Mouse (Mus musculus) right cerebral cortex, postnatal 4 days (tissue): Measurements from ENCODE around the gene Sipa1l1.
A peak's percentile ranks its signal among the peaks of the same experiment; 100 is the strongest.

ENCODE experiments used
- DNase-seq: peaks from one replicate; pipeline ENCODE4 v3.0.0-alpha.2; 2022

Sipa1l1 gene

DNA sequence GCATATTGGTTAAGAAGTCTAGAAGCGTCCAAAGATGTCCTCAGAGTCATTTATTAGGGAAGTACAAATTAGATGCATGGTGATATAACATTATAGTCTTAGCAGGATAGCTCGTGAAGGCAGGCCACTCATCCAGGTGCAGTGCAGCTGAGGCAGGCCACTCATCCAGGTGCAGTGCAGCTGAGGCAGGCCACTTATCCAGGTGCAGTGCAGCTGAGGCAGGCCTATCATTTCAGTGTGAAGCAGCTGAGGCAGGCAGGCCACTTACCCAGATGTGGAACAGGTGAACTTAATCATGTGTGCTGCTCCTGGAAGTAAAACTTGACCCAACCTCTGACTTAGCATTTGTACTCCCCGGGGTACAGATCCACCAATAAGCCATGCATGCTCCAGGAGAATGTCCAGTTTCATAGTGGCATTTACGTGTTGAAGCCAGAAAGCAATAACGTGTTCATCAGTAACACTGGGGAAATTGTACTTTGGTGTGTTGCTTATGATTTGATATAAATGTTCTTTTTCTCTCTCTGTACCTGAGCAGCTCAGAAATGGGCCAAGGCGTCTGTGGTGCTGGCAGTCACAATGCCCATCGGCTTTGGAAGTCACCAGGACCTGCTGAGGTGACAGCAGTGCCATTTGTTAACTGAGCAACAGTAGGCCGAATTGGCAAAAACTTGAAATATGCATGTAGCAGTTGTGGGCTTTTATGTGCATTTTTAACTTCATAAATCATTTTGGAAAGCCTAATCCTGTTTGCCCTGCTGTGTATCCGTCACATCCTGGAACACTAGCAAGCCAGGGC is 129.7 kb downstream of the Sipa1l1 start:
- DNase-seq = no peak

- DNase-seq = no peak
Observed at GRCm38 (mm10) chr12:82304140-82304539, 135.0 kb downstream of the Sipa1l1 start.

DNA sequence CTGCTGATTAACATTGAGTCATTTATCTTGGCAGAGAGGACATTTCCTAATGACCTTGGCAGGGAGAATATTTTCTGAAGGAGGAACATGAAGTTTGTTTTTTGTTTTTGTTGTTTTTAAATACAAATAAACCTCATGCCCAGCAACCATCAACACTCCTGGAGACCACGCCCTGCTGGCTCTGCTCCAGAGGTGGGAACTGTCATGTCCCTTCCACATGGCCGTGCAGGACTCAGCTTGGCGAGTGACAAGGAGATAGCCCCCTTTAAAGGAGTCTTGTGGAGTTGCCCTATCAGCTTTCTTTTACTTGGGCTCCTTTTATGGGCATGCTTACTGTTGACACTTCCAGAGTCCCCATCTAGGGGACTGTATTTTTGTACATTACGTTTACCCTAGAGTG is 136.9 kb downstream of the Sipa1l1 start:
- no peak for DNase-seq

- no peak for DNase-seq
Observed at GRCm38 (mm10) chr12:82311593-82311992, 142.5 kb downstream of the Sipa1l1 start.

DNA sequence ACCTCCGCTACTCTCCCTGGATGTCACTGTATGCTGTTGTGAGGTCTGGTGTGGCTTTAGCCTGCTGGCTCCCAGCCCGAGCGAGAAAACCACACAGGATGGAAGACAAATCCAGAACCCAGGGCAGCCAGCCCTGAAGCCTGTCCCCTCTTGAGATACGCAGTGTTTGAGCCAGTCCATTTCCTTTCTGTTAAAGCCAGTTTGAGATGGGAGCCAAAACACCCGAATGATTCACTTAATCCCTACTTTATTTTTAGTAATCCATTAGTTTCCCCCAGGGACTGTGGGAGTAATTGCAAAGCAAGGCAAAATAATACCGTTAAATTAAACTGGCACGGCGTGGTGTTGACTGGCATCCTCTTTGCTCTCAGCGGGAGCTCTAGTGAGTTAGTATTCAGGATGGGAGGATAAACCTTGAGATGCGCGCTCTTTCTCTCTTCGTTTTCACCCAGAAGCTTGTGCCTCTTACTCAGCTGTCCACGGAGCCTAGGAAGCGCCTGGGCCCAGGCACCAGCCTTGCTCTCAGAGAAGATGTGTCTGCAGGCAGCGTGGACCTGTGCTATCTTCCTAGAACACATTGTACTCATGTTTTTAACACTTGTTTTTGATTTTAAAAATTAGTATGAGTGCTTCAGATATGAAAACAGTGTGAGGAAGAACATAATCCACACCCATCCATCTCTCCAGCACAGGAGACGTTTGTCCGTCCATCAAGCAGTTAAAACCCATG is 143.1 kb downstream of the Sipa1l1 start:
- DNase-seq = peak; percentile 22

GRCm38 (mm10) chr12:82313091-82313490 is 144.0 kb downstream of the Sipa1l1 start:
- no peak for DNase-seq

- no peak for DNase-seq
Observed at GRCm38 (mm10) chr12:82319436-82320131, 150.5 kb downstream of the Sipa1l1 start.

DNA sequence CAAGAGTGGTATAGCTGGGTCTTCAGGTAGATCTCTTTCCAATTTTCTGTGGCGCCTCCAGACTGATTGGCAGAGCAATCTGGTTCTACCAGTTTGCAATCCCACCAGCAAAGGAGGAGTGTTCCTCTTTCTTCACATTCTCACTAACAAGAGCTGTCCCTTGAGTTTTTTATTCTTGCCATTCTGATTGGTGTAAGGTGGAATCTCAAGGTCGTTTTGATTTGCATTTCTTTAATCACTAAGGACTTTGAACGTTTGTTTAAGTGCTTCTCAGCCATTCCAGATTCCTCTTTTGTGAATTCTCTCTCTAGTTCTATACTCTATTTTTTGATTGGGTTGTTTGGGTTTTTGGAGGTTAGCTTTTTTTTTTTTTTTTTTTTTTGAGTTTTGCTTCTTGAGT is 151.1 kb downstream of the Sipa1l1 start:
- DNase-seq = no peak

DNA sequence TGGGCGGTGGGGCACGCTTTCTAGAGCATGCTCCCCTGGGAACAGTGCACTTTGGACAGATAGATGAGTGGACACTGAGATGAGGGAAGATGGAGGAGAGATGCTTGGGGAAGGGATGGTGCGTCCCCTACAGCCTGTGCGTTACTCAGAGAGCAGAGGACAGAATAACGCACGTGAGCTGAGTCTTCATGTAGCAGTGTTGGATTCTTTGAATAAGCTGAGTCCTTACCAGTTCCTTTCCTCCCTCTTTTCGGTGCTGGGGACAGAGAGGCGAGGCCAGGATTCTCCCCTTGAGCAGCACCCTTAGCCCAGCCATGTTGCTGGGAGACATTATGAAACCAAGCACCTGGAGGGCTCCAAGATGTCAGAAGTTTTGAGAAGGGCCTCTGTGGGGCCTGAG is 152.3 kb downstream of the Sipa1l1 start:
- no peak for DNase-seq

DNA sequence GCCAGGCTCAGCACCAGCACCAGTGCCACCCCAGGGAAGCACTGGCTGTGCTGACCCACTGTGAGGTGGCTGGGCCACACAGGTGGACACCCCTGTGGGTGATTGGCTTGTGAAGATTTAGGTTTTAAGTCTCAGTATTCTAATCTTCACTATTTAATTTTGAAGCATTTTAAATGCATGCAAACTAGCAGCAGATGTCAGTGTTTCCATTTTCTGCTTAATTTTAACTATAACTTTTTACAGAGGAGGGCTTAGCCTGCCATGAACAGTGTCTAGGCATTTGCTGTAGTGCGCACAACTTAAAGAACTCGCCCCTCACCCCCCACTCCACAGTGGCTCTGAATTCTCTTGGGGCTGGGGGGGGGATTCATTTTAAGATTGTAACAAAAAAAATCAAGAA is 152.7 kb downstream of the Sipa1l1 start:
- no peak for DNase-seq

DNA sequence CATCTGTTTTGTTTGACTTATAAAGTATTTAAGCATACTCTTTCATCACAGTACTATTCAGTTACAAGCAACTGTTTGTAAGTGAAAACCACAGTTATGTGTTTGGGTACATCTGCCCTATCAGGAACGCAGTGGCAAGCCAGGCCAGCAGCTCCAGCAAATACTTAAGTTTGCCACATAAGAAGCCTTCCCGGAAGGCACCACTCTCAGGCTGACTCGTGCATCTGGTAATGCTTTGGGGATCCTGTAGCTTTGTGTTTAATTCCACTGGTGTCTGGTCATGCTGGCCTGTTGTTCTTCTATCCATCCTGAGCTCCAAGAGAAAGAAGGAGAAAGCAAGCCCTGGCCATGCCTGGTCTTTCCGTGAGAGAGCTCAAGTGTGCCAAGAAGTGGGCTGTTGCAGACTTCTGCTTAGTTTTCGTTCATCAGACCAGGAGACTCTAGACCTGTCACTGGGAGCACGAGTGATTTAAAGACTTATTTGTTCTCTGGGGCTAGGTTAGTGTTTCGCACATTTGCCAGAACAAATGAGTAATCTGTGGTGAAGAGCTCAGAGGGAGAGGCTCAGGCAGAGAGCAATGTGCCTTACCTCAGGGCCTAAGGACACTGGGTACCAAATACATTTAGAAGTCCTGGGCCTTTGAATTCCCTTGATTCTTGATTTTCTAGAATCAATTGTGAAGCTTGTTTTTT is 153.8 kb downstream of the Sipa1l1 start:
- DNase-seq = no peak

DNA sequence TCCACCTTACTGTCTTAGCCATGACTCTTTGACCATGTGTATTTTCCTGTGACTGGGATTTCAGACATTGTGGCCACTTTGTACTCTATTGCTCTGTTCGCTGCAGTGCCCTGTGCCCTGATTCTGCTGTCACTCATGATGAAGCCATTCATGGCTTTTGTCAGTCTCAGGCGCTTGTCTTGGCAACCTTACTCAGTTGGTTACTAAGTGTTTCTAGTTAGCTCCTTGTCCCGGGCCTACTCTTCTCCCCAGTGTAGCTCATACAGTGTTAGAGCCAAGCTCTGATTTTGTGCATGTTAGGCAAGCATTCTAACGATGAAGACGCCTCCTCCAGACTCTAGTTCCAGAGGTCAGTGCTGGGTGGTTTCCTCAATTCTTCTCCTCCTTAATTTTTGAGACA is 155.5 kb downstream of the Sipa1l1 start:
- DNase-seq = no peak

GRCm38 (mm10) chr12:82325502-82325901 is 156.4 kb downstream of the Sipa1l1 start:
- DNase-seq = no peak

DNA sequence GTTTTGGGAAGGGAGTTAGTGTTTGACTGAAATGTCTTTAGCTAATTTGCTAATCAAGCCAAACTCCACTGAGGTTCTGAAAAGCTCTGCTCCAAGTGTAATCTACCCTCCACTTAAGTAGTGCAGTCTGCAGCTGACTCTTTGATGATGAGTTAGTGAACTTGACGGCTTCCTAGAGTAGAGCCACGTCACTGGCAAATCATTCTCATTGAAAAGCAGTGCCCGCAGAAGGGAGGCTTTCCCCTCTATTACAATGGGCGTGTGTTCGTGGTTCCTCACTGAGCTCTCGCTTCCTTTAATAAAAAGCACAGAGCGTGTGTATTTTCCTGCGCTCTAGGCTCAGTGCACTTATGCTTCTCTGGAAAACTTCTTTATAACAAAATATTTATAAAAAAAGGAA is 157.3 kb downstream of the Sipa1l1 start:
- DNase-seq = no peak

GRCm38 (mm10) chr12:82328112-82328511 is 159.0 kb downstream of the Sipa1l1 start:
- DNase-seq = no peak

- no peak for DNase-seq
Observed at GRCm38 (mm10) chr12:82332836-82333614, 163.9 kb downstream of the Sipa1l1 start.

GRCm38 (mm10) chr12:82333999-82334398 is 164.9 kb downstream of the Sipa1l1 start:
- DNase-seq = no peak

DNA sequence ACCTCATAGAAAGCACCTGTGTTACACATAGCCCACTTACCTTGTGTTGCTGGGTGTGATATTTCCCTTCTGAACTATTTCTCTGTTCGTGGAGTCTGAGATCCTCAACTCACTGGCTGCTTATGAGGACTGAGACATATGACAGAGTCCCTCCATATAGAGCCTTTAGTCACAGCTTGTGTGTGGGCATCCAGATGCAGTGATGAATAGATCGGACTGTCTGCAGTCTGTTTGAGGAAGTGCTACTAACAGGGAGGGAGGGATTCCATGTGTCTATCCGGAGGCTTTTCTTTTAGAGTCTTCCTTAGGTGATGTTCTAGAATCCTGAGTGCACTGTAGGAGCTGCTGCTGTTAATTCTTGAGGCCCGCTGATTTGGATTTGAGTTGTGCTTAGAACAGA is 165.4 kb downstream of the Sipa1l1 start:
- DNase-seq = no peak

- DNase-seq = no peak
Observed at GRCm38 (mm10) chr12:82335095-82335494, 166.0 kb downstream of the Sipa1l1 start.

DNA sequence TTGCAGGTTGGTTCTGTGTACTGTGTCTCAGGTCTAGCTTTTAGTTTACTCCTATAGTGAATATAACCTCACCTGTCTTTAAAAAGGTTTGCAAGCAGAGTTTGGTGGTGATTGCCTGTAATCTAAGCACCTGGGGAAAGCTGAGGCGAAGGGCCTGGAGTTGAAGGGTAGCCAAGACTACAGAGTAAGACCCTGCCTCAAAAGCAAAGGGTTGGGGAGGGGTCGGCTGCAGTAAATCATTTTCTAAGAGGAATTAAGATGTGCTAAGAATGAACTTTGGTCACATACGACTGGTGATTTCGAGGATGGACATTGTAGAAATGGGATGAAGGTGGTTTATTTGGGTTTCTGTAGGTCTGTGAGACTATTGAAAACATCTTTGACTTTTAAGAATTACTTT is 169.4 kb downstream of the Sipa1l1 start:
- DNase-seq = no peak

- DNase-seq = peak; percentile 33
Observed at GRCm38 (mm10) chr12:82339221-82339861, 170.2 kb downstream of the Sipa1l1 start.
